Mouse (Mus musculus) layer of hippocampus, adult 18-20 months (tissue): ENCODE measurements around the gene Ap1s1. TPM values are rescaled to one million over a fixed set of nuclear protein-coding genes. Genes with fewer than 3 reads are reported as not detected.
A peak's percentile ranks its signal among the peaks of the same experiment; 100 is the strongest.

ENCODE experiments used
- DNase-seq, 2 experiments: peaks; one replicate each; pipeline ENCODE4 v3.0.0; 2022; ENCODE audit warnings: low spot score in 2 of 2
- total RNA-seq, 2 experiments: library from RNA; stranded (reverse); gene quantifications; 2 replicates each; pipeline ENCODE4 v1.2.3; 2021

The Ap1s1 gene
- total RNA-seq, 2 experiments from 2014 or later = 316 to 355 TPM

DNA sequence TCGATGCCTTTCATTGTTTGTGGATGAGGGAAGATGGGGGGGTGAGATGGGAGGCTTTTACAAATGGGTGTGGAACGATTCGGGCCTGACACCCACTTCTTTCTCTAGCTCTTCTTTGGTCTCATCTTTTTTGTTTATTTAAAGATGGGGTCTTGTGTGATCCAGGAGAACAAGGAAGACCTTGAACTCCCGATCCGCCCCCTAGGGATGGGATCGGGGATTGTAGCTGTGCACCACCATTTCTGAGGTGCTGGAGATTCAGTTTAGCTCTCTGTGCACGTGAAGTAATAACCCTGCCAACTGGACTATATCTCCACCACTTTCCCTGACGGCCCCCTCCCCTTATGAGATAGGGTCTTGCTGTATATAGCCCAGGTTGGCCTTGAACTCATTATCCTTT lies 20.0 kb upstream of the Ap1s1 start:
- no peak for DNase-seq

DNA sequence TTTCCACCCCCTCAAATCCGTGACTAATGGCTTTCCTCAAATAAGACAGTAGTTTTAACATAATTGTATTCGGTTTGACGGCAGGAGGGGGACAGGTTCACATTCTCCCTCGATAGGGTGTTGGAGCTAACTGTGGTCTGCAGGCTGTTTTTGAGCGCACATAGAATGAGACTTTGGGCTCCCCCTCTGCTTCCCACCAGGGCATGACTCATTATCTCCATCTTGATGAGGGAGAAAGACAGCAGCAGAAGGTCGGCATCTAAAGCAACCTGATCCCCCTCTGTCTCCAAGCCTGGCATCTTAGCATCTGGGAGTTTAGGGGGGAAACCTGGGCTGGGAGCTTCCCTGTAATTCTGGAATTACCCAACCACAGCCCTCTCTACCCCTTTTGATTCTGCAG lies 19.5 kb upstream of the Ap1s1 start:
- DNase-seq = no peak

DNA sequence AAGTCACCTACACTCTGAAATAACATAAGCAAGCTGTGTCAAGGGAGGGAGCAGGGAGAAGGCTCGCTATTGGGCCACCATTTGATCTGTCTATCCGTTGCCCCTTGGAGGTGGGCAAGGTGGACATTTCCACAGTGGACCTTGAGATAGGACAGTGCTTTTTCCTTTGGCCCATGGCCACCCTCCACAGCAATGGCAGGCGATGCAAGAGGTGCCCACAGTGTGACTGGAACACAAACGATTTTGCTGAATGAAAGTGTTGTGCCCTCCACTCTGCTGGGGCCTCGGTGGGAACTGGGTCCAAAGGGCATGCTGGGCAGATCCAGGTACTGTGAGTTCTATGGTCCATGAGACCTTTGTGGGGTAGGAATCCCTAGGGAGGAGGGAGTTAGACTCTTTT lies 16.7 kb upstream of the Ap1s1 start:
- DNase-seq = no peak

DNA sequence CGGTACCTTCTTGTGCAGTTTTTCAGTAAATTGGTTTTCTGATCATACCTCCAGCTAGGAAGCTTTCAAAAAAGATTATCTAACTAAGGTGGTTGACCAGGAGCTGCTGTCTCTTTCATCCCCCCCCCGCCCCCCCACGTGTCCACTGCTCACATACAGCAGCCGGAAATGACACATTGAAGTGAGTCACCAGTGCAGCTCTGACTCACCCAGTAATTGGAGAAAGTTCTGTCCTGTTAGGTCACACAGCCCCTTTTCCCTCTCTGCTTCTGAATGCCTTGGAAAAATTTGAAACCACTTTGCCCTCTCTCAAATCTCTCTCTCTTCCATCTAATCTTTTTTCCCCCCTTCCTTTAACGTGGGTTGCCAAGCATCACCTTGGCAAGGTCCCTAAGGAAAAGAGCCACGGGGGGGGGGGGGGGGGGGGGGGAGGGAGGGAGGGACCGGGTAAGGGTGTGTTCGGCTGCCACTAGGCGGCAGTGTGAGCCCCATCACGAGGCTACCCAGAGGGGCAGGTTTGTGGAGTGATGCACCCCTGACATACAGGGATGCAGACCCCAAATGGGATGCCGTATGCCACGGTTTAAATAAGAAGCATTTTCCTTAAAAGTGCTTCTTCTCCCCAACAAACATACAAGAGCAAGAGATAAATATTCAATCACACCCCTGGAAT lies 16.0 kb upstream of the Ap1s1 start:
- peak in 1 of 2 experiments; percentile 51 for DNase-seq

DNA sequence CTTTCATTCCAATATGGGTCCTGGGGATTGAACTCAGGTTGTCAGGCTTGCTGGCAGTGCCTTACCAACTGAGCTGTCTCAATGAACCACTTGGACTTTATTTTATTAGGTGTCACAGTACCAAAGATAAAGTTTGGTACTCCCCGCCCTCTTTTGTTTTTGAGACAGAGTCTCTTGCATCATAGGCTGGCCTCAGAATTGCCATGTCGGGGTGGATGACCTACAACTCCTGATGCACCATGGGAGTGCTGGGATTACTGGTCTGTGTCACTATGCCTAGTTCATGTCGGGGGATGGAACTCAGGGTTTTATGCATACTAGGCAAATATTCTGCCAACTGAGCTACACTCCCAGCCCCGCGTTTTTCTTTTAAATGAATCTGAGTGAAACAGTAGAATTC lies 8.9 kb upstream of the Ap1s1 start:
- no peak for DNase-seq

DNA sequence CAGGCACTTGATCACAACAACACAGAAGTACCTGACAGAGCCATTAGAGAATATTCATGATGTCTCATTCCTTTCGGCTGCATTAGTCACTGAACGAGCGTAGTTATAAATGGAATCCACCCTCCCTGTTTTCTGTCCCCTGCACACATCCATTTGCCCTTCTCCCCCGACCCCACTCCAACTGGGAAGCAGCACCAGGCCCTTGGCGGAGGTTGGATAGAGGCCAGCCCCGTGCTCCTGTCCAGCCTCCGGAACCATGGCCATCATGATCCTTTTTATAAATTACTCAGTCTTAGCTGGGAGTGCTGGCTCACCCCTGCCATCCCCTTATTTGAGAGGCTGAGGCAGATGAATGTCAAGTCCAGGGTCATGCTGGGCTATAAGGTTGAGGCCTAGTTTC lies 8.4 kb upstream of the Ap1s1 start:
- no peak for DNase-seq

DNA sequence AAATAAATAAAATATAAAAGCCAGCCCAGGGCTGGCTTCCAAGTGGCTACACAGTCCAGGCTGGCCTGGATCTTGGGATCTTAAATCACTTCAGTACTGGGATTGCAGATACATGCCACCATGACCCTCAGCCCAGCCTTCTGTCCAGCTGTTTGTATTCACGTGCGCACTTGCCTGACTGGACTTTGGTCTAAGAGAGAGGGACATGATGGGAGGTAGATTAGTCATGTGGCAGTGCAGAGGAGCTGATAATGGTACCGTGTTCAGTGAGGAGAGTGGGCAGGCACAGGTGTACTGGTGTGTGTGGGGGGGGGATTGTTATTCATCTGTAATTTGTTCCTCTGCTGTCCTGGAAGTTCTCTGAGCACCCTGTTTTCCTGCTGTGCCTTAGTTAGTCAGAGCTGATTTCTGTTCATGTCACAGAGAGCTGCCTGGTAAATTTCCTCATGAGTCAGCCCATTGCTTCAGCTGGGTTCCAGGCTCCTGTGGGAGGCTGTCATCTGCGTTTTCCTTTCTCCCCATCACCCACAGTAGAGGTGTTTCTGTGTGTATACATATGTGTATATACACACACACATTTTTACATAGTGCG lies 6.1 kb upstream of the Ap1s1 start:
- DNase-seq = peak; percentile 76 to 81

DNA sequence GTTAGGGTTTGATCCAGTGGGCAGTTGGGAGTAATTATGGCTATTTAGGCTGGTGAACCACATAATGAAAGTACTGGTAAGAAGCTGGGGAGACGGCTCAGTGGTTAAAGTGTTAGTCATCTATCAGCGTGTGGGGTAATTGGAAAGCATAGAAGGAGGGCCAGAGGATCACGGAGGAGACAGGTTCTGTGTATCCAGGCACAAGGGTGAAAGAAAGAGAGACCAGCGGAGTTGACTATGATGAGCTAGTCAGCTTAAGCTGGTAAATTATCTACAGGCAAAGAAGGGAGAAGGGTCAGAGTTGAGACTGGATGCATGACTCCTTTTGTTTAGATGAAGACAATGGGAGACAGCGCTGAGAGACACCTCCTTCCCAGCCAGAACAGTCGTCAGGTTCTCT lies 5.2 kb upstream of the Ap1s1 start:
- no peak for DNase-seq

DNA sequence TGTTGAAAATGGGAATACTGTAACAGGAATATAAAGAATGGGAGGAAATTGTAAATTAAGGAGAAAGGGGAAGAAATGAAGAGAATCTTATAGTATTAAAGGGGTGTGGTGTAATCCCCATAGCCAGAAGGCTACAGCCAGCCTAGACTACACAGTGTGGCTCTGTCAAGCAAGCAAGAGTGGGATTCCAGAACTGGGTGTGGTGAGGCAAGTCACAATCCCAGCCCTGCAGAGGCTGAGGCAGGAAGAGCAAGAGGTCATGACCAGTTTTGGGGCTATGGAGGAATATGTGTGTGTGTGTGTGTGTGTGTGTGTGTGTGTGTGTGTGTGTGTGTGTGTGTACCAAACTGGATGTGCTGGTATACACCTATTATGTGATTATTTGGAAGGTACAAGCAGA lies 1.1 kb upstream of the Ap1s1 start:
- DNase-seq = no peak

DNA sequence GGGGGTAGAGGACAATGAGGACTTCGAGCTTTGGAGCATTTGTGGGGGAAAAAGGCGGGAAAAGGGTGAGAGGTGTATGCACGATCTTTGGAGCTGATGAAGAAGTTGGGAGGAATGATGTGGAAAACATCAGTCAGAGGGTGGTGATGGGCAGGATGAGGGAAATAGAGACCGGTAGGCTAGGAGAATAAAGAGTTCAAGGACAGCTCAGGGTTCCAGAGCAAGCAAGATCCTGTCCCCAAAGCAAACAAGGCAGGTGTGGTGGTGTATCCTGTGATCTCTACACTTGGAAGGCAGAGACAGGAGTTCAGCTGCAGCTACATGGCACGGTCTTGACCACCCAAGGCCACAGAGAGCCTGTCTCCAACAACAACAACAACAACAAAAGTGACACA lies 386 bp upstream of the Ap1s1 start:
- DNase-seq = no peak

DNA sequence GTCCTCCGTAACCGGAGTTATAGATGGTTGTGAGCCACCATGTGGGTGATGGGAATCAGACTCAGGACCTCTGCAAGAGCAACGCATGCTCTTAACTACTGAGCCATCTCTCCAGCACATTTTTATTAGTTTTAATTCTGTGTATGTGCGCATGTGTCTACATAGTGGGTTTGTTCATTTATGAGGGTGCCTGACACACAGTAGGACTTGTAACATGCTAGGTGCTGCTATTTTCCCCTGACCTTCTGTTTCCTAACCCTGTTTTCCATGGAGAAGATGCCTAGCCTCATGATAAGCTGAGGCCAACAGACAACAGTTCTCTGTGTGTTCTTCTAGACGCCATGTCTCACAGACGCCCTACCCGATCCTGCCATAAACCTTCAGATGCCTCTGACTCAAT lies 1.9 kb downstream of the Ap1s1 start:
- no peak for DNase-seq

DNA sequence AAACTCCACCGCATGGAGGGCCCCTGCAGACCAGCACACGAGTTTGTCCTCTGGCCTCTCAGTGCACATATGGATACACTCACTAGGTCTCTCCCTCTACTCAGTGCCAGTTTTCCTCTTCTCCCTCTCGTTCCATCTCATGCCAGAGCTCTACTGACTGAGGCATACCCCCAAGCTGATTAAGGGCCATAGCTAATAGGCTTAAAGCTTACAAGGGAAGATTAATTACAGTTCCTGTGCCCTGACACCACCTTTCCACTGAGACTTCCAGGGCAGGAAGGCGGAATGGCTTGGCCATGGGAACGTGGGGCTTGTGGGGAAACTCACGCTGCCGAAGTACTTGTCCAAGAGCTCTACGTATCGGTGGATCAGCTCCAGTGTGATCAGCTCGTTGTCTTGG lies 4.5 kb downstream of the Ap1s1 start:
- DNase-seq = no peak

DNA sequence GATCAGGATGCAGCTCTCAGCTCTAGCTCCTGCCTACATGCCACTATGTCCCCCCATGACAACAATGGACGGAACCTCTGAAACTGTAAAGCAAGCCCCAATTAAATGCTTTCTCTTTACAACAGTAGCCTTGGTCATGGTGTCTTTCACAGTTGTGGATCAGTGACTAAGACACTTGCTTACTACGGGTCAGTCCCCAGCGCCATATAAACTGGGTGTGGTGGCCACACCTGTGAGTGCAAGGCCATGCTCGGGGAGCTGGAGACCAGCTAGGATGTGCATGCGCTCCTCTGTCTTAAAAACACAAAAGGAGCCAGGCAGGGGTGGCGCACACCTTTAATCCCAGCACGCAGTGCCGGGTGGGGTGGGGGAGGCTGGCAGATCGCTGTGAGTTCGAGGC lies 6.5 kb downstream of the Ap1s1 start:
- DNase-seq = no peak

DNA sequence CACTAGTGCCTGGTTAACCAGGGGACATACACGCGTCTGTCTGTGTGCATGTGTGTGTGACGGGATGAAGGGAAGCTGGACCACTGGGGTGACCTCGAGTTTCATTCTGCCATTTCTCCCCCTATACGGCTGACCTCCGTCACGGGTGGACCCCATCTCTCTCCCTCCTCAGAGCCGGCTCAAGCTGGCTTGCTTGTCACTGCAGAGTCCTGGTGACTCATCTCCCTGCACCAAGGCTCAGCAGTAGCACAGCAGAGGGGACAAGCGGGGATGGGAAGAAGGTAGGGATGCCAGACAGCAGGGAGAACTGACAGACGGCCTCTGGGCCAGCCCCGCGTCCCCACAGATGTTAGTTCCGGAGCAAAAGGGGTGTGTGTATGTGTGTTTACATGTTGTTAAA lies 9.7 kb downstream of the Ap1s1 start:
- DNase-seq = no peak

DNA sequence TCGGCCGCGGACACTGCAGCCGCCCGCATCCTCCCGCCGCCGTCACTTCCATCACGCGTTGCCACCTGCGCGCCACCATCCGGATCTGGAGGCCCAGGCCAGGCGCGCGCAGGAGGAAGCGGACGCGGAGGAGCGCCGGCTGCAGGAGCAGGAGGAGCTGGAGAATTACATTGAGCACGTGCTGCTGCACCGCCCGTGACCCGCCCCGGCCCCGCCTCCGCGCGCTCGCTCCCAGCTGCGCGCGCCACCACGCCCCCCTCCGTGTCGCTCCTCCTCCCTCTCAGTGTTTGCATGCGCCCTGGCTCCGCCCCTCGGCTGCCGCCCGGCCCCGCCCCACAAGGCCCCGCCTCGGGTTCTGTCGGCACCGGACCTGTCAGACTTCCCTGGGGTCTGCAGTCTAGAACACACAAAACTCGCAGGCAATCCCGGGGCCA lies 13.3 kb downstream of the Ap1s1 start:
- DNase-seq = peak; percentile 80 to 86

DNA sequence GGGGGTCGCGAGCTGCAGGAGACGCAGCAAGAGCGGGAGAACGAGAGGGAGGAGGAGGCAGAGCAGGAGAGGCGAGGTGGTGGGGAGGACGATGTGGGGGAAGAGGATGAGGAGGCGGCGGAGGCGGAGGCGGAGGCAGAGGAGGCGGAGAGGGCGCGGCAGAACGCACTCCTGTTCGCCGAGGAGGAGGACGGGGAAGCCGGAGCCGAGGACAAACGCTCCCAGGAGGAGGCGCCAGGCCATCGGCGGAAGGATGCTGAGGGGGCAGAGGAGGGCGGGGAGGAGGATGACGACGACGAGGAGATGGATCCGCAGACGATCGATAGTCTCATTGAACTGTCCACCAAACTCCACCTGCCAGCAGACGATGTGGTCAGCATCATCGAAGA lies 13.9 kb downstream of the Ap1s1 start:
- DNase-seq = peak; percentile 67

DNA sequence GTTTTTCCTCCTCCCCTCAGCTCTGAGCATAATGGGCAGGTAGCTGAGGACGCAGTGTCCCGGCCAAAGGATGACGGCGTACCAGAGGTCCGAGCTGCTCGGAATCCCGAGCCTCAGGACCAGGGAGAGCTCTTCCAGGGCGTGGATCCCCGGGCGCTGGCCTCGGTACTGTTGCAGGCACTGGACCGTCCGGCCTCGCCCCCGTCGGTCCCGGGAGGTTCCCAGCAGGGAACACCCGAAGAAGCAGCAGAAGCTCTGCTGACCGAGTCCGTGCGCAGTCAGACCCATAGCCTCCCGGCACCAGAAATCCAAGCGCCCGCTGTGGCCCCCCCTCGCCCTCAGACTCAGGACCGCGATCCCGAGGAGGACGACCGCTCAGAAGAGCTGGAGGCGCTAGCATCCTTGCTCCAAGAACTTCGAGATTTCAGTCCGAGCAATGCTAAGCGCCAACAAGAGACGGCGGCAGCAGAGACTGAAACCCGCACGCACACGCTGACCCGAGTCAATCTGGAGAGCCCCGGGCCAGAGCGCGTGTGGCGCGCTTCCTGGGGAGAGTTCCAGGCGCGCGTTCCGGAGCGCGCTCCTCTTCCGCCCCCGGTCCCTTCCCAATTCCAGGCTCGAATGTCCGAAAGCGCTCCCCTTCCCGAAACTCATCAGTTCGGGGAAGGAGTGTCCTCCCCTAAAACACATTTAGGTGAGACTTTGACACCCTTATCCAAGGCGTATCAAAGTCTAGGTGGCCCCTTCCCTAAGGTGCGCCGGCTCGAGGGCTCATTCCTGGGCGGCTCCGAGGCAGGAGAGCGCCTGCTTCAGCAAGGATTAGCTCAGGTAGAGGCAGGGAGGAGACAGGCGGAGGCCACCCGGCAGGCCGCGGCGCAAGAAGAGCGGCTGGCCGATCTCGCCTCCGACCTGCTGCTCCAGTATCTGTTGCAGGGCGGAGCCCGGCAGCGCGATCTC lies 14.6 kb downstream of the Ap1s1 start:
- DNase-seq = peak in 1 of 2 experiments; percentile 32

DNA sequence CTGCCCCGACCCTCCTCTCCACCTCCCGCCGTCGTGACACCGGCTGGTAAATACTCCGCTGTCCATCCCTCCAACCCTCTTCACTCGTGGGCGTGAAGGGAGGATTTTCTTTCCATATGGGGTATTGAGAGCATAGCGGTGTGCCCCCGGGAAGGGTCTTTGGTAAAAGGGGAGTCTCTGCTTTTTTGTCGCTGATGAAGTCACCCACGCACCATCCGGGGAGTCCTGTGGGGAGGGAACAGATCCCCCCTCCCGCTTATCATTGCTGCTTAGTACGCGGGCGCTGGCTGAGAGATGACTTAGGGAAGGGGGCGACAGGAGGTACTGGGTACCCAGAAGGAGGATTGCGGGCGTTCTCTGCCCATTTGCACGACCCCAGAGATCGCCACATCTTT lies 15.5 kb downstream of the Ap1s1 start:
- peak; percentile 57 to 81 for DNase-seq

DNA sequence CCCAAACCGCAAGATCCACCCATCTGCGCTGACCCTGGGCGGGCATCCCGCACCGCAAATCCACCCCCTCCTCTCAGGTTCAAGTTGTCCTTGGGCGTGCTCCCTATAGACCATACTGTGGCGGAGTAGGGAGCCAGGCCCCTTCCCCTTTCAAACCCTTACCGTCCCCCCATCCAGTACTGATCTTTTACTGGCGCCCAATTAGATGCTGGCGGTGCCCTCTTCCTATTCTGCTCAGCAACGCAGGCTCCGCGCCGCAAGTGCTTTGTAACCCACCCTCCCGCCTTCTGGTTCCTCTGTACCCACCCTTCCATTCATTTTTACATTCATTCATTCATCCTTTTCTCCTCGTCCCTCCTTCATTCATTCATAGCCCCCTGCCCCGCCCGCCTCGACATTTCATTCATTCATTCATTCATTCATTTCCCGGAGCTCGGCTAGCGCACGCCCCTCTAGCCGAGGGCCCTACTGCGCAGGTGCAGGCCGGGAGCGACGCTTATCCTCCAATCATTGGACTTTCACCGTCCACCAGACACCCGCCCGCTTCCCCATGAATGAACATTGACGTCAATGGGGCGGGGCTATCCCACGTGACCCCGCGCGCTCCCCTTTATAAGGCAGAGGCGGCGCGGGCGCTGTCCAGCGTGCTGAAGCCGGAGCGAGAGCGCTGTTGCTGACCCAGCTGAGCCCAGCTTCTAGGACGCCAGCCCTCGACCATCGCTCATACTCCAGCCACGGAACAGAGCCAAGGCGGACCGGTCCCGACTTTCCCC lies 16.1 kb downstream of the Ap1s1 start:
- peak; percentile 93 to 96 for DNase-seq

DNA sequence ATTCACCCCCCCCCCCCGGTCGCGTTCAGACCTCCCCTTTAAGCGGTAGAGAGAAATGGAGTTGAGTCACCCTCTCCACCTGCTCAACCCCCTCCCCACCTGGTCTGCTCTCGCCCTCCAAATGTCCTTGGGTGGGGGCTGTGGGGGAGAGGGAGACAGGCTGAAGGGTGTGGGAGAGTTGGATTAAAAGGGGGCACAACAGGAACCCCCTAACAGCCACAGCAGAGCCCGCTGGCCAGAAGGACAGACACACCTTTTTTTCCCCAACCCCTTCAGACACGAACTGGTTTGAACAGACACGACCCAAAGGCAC lies 16.7 kb downstream of the Ap1s1 start:
- DNase-seq = no peak

DNA sequence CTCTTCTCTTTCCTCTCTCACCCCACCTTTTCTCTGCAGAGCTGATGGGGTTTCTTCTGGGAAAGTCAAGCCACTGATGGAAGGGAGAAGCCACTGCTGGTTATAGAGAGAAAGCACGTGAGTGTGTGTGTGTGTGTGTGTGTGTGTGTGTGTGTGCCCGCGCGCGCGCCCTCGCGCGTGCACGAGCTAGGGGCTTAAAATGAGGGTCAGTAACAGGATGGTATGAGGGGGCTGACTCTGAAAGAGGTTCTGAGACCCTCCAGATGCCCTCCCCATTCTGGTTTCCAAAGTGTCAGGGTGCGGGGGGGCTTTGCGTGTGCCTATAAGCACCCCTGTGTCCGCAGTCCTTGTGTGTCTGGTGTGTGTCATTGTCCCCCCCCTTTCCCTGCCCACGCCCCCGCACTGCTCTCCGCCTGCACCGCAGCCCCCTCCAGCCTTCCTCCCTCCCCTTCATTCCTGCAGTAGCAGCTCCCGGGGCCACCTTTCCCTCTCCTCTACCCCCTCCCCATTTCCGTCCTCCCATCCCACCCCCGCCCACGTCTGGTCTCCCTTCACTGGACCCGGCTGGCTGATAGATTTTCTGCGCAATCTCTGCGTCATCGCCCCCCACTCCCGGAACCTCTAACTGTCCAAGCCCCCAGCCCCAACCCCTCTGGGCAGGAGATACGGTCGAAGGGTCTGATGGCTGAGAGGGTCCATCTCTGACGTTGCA lies 17.2 kb downstream of the Ap1s1 start:
- no peak for DNase-seq
